Mouse (Mus musculus): Measurements from ENCODE around the gene Gm21983. TPM values are rescaled to one million over a fixed set of nuclear protein-coding genes. Genes with fewer than 3 reads are reported as not detected.
A peak's percentile ranks its signal among the peaks of the same experiment; 100 is the strongest.

Gm21983 gene
- not detected for total RNA-seq (2022)

DNA sequence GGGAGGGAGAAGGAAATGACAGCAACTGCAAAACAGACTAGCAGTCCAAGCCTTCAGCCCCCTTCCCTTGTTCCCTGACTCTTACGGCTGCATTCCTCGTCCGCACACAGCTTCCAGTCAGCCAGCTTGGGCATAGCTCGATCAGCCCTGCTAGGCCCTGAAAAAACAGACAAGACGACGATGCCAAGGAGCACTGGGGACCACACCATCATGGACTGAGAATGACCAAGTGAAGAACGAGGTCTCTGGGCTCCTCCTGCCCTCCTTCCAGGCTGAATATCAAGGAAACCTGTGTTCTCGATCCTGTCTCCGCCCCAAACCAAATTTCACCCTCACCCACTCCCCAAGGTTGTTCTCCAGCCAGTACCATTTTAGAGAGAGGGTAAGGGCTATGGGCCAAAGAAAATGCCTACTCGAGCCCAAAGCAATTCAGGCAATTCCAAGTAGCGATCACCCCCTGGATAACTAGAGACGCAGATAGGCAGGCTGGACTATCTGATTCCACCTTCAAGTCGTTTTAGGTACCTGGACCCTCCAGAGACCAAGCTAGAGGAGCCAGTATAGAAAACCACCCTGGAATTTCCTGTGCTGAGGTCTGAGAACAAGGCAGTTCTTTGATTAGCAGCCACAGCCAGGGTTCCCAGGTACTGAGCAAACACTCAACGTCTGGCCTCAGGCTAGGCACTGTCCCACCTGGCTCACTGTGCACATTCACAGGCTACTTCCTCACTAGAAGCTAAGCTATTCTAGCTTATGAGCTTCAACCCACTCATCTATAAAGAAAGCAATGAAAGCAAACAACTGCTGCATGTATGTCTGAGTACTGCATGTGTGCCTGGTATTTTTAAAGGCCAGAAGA lies at the start of gene Gm21983, which contains the start of gene Mia:
Gene Gm21983, minus strand, starts transcription at position 250 of the 859 bp plus-strand sequence.
Gene Mia, minus strand, starts transcription at position 321 of the 859 bp plus-strand sequence.
- no peak for DNase-seq (ENCODE audit: low spot score)

DNA sequence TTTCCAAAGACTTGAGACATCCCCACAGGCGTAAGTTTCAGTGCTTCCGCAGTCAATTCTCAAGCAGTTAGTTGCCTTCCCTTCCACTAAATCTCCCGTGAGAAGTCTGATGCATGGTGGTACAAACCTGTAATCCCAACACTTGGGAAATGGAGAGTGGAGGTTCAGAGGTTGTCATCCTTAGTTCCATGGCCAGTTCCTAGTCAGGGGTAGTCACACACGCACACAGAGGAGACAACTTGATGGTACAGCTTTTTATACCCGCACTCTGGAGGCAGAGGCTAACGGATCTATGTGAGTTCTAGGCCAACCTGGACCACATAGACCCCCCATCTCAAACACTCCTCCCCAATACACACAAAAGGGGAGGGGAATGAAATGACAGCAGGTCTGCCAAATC lies 48.0 kb upstream of the Gm21983 start:
- DNase-seq (ENCODE audit: low spot score) = no peak

DNA sequence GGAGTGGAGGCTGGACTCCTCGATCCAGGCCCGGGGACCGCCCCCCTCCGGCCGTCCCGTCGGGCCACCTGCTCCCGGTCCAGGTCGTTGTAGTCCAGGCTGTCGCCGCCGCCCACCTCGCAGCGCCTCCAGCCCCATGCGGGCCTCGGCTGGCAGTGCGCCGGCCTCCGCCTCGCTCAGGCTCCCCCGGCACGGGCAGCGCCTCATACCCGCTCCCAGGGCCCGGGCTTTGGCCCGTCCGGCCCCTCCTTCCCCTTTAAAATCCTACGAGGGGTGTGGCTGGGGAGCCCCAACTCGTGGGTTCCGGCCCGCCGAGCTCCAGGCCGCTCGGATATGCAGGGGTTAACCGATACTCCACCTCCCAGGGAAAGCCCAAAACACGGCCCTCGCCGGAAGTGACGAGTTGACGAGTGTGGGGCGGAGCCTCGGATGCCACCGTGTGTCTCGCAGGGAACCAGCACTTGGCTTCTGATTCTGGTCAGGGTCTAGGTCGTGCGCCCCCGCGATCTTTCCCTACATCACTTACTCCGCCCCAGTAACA lies 47.5 kb upstream of the Gm21983 start, which contains the start of gene Itpkc:
Gene Itpkc, minus strand, starts transcription at position 381 of the 541 bp plus-strand sequence.
- peak; percentile 91 for DNase-seq (ENCODE audit: low spot score)

DNA sequence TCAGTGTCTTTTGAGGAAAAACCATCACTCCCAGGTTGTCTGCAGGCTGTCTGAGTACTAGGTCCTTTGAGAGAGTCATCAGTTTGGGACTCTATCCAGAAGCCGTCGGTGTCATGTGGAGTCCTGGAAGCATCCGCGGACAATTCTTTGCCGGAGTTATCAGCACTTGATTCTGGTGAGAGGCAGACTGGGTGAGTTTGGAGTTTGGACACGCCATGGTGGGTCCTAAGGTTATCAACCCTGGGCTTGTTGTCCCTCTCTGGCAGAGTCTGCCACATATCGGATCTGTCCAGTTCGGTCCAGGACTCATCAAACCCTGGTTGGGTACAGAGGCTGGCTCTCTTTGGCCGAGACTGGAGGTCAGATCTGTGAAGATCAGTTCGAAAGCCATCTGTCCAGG lies 46.8 kb upstream of the Gm21983 start:
- no peak for DNase-seq (ENCODE audit: low spot score)

DNA sequence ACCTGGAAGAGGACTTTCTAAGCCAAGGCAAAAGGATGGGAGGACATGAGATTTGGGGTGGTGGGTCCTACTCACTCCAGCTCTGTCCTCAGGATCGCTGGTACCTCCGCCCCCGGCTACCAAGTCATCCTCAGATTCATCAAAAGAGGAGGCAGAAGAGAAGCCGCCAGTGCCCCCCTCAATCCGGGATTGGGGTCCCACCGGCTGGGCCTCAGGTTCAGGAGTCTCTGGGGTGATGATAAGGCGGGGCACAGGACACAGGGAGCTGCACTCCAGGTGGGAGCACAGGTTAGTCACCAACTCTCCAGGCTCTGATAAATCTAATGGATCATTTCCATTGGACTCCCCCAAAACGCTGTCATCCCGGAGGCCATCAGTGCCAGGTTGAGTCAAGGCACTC lies 46.4 kb upstream of the Gm21983 start:
- no peak for DNase-seq (ENCODE audit: low spot score)

DNA sequence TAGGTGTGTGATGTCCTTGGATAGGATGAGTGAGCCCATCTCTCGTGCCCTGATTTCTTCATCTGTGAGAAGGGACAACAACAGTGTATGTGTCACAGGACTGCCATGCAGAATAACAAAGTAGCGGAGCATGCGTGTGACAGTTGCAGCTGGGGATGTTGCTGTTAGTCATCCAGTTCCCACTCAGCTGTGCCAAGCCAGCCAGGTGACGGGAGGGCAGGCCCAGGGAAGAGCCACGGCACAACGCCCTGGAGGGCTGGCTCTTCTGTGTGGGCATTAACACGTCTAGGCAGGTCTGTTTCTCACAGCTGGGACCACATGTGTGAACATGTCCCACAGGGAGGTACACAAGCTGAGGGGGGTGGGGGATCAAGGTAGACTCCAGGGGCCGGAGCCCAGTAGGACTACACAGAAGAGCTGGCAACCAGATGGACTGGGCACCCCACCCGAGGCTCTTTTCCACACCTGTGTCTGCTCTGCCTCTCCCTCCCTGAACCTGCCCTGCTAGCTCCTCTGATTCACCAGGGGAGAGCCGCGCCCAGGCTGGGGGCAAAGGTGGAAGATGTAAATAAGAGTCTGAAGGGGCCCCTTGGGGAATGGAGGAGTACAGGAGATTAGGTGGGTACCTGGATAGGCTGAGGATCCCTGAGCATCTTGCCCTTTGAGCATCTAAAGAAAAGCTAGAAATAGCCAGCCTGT lies 44.1 kb upstream of the Gm21983 start:
- DNase-seq (ENCODE audit: low spot score) = peak; percentile 35

DNA sequence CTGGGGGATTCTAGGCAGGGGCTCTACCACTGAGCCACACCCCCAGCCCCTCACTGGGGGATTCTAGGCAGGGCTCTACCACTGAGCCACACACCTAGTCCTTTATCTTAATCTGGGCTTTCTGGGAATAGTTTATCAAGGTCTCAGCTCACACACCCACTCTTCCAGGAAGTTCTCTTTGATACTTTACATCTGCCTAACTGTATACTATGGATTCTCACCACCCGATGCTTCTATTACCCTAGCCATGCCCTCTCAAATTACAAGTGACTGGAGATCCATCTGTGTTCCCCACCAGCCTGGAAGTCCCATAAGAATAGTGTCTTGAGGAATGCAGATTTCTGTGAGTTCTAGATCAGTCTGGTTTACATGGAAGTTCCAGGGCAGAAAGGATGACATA lies 41.7 kb upstream of the Gm21983 start:
- DNase-seq (ENCODE audit: low spot score) = no peak

DNA sequence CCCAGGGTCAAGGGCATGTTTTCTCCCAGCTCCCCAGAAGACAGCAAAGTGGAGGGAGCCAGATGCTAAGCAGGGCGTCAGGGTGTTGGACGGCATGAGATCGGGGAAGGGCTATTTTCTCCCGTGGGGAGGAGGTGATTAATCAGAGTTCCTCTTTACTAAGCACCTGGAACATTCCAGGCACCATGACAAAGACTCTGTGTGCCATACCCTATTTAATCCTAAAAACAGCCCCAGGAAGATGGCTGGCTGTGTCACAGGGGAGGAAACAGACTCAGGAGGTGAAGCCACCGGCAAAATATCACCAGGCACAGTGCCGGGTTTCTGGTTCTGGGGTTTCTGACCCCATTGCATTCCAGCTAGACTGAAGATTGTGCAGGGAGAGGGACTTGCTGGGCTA lies 41.1 kb upstream of the Gm21983 start:
- DNase-seq (ENCODE audit: low spot score) = no peak

DNA sequence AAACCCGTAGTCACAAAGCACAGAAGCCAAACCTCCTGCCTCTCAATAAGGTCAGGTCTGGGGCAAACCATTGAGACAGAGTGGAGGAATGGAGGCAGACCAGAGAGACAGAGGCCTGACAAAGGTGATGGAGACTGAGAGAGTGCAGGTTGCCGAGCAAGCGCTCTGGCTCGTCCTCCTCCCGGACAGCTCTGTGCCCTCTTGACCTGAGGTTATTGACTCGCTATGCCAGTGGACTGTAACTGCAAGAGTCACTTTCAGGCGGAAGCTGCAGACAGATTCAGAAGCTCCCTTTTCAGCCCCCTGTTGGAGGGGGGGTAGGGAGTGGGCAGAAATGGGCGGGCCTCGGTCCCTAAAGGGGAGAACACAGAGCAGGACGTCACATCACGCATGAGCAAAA lies 39.1 kb upstream of the Gm21983 start:
- no peak for DNase-seq (ENCODE audit: low spot score)

DNA sequence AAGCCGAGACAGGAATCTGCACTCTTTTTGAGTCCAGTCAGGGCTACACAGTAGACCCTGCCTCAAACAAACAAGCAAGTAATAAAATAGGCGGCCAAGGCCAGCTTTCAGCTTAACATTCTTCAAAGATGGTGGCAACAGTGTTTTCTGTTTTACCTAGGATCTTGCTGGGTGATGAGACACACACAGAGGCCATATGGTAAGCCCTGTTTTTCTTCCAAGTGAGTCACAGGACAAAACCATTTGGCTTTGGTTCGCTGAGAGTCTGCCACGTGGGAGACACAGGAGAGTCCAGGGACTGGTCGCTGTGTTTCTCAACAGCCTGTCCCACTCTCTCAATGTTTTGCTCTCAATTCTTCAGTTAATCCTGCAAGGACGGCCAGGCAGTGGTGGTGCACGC lies 37.7 kb upstream of the Gm21983 start:
- no peak for DNase-seq (ENCODE audit: low spot score)

DNA sequence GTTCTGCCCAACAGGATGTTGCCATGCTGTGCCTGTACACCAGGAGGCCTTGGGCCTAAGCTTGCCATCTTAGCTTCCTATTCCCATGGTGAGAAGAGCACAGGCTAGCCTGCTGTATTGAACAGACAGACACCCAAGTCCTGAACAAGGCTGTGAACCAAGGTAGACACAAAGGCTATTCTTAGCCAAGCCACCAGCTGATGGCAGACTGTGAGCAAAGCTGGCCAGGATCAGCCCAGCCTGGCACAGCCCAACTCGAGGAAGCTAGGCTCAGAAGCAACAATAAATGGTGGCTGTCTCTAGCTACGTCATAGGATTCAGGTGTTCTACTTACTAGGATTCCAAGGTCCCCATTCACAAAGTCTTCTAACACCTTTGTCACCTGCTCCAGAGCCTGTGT lies 31.7 kb upstream of the Gm21983 start:
- no peak for DNase-seq (ENCODE audit: low spot score)

DNA sequence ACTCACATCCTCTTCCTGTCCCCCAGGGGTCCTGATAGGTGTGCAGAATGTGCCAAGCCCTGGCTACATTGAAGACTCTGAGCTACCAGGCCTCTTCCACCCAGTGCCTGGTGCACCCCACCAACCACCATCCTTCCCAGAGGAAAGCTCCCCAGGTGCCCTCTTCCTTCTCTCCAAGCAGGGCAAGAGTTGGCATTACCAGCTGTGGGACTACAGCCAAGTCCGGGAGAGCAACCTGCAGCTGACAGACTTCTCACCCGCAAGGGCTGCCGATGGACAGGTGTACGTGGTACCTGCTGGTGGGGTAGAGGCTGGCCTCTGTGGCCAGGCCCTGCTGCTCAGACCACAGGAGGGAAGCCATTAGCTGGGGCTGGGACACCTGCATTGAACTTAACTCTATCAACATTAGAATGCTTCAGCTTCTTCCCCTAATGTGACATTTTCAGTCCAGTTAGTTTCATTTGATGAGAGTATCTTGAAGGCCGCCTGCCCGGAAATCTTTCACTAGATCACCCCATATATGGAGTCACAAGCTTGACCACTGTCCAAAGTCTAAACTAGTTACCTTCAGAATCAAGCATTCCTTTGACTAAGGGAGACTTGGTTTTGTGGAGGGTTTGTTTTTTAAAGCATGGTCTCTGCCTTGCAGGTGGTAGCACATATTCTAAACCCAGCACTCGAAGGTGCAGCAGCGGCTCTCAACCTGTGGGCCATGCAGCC lies 23.0 kb upstream of the Gm21983 start:
- DNase-seq (ENCODE audit: low spot score) = no peak

DNA sequence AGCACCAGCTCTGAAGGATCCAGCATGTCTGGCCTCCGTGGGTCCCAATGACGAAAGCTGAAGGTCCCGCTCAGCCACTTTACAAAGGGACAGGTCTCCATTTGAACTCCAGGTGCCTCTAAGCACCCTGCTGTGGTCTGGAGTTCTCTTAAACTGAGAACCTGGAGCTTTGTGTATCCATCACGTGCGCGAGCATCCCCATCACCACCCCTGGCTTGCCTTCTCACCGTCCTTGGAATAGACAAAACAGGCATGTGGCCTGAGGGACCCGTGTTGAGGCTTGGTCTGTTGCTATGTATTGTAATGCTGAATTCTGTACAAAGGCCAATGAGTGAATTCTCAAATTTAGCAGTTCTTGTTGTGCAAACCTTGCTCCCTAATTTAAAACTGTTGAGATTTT lies 17.9 kb upstream of the Gm21983 start:
- DNase-seq (ENCODE audit: low spot score) = no peak

DNA sequence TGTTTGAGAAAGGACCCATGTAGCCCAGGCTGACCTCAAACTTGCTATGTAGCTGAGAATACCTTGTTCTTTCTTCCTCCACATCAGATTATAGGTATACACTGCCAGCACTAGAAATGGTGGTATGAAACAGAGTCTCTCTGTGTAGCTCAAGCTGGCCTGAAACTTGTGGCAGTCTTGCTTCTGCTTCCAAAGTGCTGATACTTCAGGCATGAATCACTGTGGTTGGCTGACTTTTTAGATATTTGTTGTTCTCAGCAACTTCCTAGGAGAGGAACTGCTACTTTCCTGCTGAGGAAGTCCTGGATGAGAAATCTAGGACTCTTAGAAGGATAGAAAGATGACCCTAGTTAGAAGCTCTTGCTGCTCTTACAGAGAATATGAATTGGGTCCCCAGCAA lies 17.5 kb upstream of the Gm21983 start:
- DNase-seq (ENCODE audit: low spot score) = no peak

DNA sequence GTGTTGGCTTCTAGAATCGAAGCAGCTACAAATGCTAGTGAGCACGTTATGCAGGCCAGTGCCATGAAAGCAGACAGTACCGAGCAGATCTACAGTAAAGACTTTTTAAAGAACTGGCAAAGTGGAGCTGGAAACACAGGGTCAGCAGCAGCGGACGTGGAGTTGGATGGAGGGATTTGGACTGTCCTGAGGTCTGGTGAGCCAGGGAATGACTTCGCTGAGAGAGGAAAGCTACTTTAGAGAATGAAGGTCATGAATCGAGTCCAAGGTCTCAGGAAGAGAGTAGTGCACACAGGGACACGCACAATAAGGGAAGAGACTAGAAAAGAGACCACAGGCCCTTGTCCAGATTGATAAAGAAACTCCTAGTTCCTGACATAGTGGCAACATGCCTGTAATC lies 16.7 kb upstream of the Gm21983 start:
- DNase-seq (ENCODE audit: low spot score) = no peak

DNA sequence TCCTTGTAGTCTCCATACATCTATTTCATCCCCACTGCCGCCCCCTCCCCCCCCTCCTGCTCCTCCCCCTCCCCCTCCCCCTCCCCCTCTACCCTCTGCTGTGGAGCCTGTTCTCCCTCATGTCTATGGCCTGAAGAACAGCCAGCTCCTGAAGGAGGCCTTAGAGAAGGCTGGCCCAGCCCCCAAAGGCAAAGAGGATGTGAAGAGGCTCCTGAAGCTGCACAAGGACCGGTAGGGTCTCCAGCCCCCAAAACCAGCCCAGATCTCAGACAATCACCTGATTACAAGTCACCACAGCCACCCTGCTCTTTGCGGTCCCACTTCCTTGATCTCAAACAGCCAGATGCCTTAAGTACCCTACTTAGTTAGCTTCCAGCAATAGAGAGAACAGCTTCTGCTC lies 16.2 kb upstream of the Gm21983 start:
- no peak for DNase-seq (ENCODE audit: low spot score)

DNA sequence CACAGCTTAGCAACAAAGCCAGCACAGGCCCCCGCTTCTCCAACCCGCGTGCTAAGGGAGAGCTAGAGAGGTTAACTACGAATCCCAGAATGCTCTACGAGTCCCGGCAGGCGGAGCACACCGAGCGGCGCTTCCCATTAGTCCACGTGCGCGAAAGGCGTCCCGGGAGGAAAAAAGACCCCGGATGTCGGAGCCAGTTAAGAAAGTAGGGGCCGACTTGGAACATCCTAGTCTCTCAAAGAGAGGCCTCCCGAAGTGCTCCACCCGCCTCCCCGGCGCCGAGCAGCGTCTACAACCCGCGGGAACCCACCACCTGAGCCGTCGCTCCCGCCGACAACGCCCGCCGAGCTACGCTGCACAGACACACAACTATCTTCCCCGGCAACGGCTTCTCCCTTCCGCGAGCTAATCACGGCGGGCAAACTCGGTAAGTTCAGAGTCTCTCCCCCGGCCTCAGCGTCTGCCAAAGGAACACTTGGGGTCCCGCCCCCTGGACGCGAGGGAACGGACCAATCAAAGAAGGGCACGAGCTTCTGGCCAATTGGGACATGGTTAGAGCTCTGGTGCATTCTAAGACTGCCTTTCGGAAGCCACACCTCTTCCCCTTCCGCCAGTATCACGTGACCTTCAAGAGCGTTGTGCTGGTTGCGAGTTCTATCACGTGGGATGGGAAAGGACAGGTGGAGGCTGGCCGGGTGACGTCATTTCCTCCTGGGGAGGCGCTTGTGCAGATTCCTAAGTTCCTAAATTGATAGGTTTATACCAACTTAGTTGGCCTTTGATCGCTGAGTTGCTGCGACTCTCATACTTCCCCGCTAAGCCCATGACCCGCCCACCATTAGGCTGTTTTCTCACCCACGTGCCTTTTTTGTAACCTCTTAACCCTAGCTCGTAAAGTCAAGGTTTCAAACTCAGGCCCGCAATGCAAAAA lies 15.1 kb upstream of the Gm21983 start, which contains the start of the genes BC024978 and Snrpa:
Gene BC024978, plus strand, starts transcription at position 101 of the 931 bp plus-strand sequence.
Gene Snrpa, minus strand, starts transcription at position 591 of the 931 bp plus-strand sequence.
- DNase-seq (ENCODE audit: low spot score) = peak; percentile 99

DNA sequence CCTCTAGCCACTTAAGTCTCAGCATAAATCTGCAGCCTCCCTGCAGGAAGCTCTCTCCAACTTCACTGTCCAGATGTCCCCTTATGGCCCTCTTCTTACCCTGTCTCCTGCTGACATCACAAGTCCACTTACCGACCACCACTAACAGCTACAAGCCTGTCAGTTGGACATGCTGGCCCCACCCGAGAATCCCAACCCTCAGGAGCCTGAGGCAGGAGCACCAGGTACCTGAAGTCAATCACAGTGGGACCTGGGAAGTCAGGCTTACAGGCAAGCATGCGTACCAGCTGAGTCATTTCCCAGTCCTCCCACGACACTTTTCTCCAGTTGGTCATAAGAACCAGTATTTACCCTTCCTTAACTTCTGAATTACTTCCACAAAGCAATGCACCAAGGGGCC lies 12.8 kb upstream of the Gm21983 start:
- no peak for DNase-seq (ENCODE audit: low spot score)

DNA sequence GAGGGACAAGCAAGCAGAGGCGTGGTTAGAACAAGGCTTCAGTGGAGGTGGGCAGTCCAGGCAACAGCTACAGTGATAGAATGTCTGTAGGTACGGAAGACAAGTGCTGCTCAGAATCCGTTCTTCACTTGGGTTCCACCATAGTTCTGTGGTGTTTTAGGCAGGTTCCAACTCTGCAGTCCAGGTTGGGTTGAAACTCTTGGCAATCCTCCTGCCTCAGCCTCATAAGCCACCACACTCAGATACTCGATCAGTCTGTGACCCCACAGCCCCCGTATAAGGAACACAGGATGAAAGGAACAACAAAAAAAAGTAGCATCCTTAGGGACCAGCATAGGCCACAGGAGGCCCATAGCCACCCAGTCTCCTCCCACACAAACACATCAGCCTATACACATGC lies 11.5 kb upstream of the Gm21983 start:
- no peak for DNase-seq (ENCODE audit: low spot score)

DNA sequence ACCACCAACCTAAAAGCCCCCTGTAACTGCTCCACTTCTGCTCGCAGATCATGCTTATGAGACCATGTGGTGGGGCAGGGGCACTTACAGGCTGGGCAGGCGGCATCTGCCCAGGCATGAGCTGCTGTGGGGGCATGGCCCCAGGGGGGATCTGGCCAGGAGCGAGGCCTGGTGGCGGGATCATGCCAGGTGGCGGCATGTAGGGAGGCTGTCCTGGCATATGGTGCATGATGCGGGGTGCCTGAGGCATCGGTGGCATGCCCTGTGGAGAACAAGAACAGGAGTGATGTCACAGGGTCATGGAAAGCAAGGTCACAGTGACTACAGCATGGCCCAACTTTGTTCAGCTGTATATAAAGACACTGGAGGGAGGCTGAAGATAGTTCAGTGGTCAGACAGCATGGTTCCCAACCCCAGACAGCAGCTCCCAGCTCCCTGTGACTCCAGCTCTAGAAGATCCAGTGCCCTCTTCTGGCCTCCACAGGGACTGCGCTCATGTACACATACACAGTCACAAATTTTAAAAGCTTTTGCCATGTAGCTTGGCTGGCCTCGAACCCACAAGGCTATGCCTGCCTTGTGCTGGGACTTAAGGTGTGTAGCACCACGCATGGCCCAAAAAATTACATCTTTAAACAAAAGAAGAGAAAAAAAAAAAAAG lies 8.5 kb upstream of the Gm21983 start:
- DNase-seq (ENCODE audit: low spot score) = no peak
